Mouse (Mus musculus): ENCODE results near the gene Dpy19l1. TPM values are rescaled to one million over a fixed set of nuclear protein-coding genes. Genes with fewer than 3 reads are reported as not detected.

The Dpy19l1 gene
- 10 to 100 TPM; 13.6 to 17.4 TPM for total RNA-seq (2021)
- long read RNA-seq, experiment 1, full-length matches to known transcripts: 26 of 29 reads
- long read RNA-seq, experiment 1, partial matches to known transcripts: 1 of 29 reads
- long read RNA-seq, experiment 1, other reads (novel, unspliced or antisense): 2 of 29 reads
- long read RNA-seq, experiment 2, full-length matches to known transcripts: 13 of 19 reads
- long read RNA-seq, experiment 2, partial matches to known transcripts: 2 of 19 reads
- long read RNA-seq, experiment 2, other reads (novel, unspliced or antisense): 4 of 19 reads

GRCm38 (mm10) chr9:24503067-24503857 is at the start of gene Dpy19l1:
Dpy19l1 (minus strand) TSS chr9:24503140.
- DNase-seq: peak; percentile 96

- DNase-seq: no peak
These were observed 35.2 kb upstream of the Dpy19l1 start for GRCm38 (mm10) chr9:24538159-24538558.

DNA sequence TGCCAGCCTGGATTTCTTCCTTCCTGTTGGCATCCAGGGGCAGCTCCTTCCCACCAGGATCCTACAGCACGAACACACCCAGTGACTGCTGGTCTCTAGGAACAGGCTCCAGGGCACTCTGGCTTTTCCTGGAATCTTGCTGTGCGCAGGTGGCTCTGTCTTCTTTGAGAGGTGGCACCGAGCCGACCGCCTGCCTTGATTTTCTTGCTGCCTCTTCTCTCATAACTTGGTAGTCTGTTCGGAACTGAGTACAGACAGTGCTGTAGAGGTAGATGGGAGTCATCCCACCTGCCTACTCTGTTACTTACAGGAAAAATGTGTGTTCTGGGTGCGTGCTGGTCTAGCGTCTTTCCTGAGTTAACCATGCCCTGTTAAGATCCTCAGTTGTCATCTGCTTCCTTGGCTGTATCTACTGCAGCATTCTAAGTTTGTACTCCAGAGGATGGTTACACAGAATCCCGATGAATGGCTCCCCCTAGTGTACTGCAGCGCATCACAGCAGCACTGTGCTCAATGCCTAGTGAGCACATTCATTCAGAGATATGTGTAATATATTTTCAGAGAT is 13.7 kb upstream of the Dpy19l1 start:
- DNase-seq: peak; percentile 54

DNA sequence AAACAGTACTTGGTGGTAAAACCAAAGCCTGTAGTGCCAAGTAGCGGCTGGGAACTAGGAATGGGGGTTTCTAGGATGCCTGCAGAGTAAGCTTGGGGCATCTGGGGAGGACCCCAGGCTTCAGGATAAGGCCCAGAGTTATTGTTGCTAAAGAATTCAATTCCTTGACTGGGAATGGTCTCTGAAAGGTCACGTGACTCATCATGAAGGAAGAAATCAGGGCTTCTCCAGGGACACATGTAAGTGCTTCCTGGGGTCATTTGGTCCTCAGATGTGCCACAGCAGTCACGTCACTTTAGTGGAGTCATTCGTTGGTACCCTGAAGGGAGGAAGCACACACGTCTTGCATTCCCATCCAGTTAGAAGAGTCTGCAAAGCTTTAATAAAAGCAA is 11.1 kb upstream of the Dpy19l1 start:
- no peak for DNase-seq

DNA sequence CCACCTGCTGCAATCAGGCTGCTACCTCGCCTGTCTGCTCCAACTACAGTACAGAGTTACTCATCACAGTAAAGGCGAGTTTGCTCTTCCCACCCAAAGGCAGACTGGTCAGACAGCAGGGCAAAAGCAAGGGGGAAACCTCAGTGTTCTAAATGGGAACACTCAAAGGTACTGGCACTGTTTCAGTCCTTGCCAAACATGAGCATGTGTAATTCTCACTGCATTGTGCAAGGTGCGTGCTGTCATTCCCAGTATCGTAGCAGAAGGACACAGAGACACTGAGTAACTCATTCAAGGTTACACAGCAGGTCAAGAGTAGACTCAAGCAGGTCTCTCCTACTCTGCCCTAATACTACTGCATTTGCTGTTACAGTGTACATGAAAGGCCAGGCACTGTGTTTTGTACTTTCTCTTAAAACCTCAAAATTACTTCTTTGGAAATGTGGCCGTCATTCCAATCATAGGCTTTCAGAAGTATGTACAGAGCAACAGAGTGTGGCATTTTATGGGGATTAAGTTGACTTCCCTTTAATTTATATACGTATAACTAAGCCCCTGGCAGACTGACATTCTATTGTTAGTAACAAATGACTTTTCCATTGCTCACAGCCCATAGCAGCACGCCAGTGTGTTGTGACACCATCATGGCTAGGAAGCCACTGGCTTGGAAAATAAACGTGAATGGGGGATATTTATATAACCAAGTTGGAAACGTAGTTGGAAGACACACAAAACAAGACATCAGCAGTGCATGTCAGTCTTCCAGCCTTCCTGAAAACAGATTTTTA is 10.5 kb upstream of the Dpy19l1 start:
- DNase-seq: no peak

GRCm38 (mm10) chr9:24512121-24512539 is 9.2 kb upstream of the Dpy19l1 start:
- no peak for DNase-seq

- no peak for DNase-seq
These were observed 8.6 kb upstream of the Dpy19l1 start for GRCm38 (mm10) chr9:24511371-24512120.

DNA sequence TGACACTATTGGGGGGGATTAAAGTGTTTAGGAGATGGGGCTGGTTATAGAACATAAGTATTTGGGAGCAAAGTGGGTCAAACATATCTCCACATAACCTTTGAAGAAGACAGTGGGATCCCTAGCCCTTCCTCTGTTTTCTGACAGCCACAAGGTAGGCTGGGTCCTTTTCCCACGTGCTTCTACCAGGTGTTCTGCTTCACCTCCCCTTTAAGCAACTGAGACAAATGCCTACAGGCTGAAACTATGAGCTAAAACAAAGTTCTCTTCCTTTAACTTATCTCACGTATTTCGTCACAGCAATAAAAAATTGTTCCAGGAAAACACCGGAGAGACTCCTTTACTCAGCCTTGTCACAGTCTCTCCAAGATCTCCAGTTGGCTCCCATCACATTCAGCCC is 5.9 kb upstream of the Dpy19l1 start:
- DNase-seq: no peak

GRCm38 (mm10) chr9:24506510-24506909 is 3.6 kb upstream of the Dpy19l1 start:
- DNase-seq: no peak

GRCm38 (mm10) chr9:24505017-24505763 is 2.2 kb upstream of the Dpy19l1 start:
- DNase-seq: no peak

- no peak for DNase-seq
These were observed 1.4 kb upstream of the Dpy19l1 start for GRCm38 (mm10) chr9:24504381-24504780.

- no peak for DNase-seq
These were observed 899 bp upstream of the Dpy19l1 start for GRCm38 (mm10) chr9:24503858-24504219.

- DNase-seq: peak; percentile 63
These were observed 352 bp downstream of the Dpy19l1 start for GRCm38 (mm10) chr9:24502571-24503004.

- DNase-seq: no peak
These were observed 1.3 kb downstream of the Dpy19l1 start for GRCm38 (mm10) chr9:24501618-24502017.

GRCm38 (mm10) chr9:24496226-24496625 is 6.7 kb downstream of the Dpy19l1 start:
- DNase-seq: no peak

DNA sequence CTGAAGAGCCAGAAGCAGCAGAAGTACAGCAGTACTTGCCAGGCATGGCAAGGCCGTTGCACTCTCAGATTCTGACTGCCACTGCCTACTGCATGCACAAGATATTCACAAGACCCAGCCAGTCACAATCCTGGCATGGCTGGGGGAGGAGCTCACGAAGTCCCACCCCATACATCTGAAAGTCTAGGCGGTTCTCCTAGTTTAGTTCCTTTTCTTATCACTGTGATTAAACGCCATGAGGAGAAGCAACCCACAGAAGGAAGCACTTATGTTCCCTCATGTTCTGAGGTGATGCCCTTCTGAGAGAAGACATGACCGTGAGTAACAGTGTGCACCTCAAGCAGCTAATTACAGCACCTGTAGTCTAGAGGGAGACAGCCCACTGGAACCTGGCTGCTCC is 12.4 kb downstream of the Dpy19l1 start:
- no peak for DNase-seq

GRCm38 (mm10) chr9:24488425-24489104 is 14.4 kb downstream of the Dpy19l1 start:
- no peak for DNase-seq

- no peak for DNase-seq
These were observed 20.6 kb downstream of the Dpy19l1 start for GRCm38 (mm10) chr9:24482375-24482774.

DNA sequence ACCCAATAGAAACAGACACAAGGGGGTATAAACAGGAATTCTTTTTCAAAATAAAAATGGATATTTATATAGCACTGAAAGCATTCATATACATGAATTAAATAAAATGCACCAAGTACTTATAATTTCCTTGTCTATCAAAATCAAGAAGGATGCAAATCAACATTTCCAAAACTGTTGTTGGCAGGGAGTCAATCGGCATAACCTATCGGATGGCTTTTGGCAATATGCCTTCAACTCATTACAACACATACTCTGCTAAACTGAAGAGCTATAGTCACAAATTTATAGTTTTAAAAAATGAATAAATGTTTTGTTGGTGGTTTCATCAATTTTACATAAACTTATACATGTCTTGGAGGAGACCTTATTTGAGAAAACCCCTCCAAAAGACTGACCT is 25.7 kb downstream of the Dpy19l1 start:
- DNase-seq: no peak

GRCm38 (mm10) chr9:24473824-24474223 is 29.1 kb downstream of the Dpy19l1 start:
- DNase-seq: no peak
